Mouse (Mus musculus) liver, embryonic 16.5 days (tissue): ENCODE data around the gene Cox17. TPM values are rescaled to one million over a fixed set of nuclear protein-coding genes. Genes with fewer than 3 reads are reported as not detected.

ENCODE experiments used
- ATAC-seq: fragments of 200-750 bp; cut with Nextera tagmentation; 2 replicates; pipeline ENCODE4 v1.8.0; 2017; ENCODE audit warnings: low read depth, mild to moderate bottlenecking, moderate number of reproducible peaks, moderate library complexity
- H3K27ac ChIP-seq: fragments of 300-500 bp; sonication (generic); 2 replicates; pipeline ENCODE4 v1.5.1; 2014; ENCODE audit warnings: mild to moderate bottlenecking, low read length
- H3K27me3 ChIP-seq: fragments of 300-500 bp; sonication (generic); 2 replicates; pipeline ENCODE4 v1.6.1; 2014; ENCODE audit warnings: low read depth, low read length, mixed read lengths; ENCODE audit not compliant: control insufficient read depth, insufficient read depth
- H3K36me3 ChIP-seq: fragments of 300-500 bp; sonication (generic); 2 replicates; pipeline ENCODE4 v1.6.1; 2014; ENCODE audit warnings: mild to moderate bottlenecking; ENCODE audit not compliant: control insufficient read depth, insufficient read depth
- H3K4me1 ChIP-seq: fragments of 300-500 bp; sonication (generic); 2 replicates; pipeline ENCODE4 v1.6.1; 2014; ENCODE audit warnings: low read depth, low read length, mixed read lengths; ENCODE audit not compliant: control insufficient read depth
- H3K4me2 ChIP-seq: fragments of 300-500 bp; sonication (generic); 2 replicates; pipeline ENCODE4 v1.6.1; 2014; ENCODE audit warnings: low read depth, low read length, mixed read lengths
- H3K4me3 ChIP-seq: fragments of 300-500 bp; sonication (generic); 2 replicates; pipeline ENCODE4 v1.5.1; 2014; ENCODE audit warnings: low read depth, mild to moderate bottlenecking, low read length
- H3K9ac ChIP-seq: fragments of 300-500 bp; sonication (generic); 2 replicates; pipeline ENCODE4 v1.6.1; 2014; ENCODE audit warnings: low read depth, low read length
- H3K9me3 ChIP-seq: fragments of 300-500 bp; sonication (generic); replicated peaks from 2 replicates; pipeline ENCODE4 v1.6.1; 2016; ENCODE audit warnings: low read length; ENCODE audit not compliant: control insufficient read depth
- WGBS: fragments of 180-500 bp; shearing (Covaris S2); extraction: QIAGEN DNeasy Blood & Tissue Kit; methylation state at CpG from one replicate; pipeline ENCODE4 v1.1.7; 2014; ENCODE audit not compliant: insufficient replicate concordance; 5-methylcytosine and 5-hydroxymethylcytosine counted together
- polyA plus RNA-seq: library from polyadenylated mRNA; unstranded; fragments of >200 nt; fragmentation: Nextera tagmentation; extraction: Ambion mirVana; gene quantifications from 2 replicates; pipeline ENCODE4 v1.2.1, GENCODE M21; 2015

Cox17 gene
- polyA plus RNA-seq, 1 experiment from 2014 or later: 209 TPM

- H3K9ac ChIP-seq: no peak overlapping the region
- no peaks in the 10 kb centered on the region for H3K9me3 ChIP-seq
- H3K4me1 ChIP-seq: peaks cover 33% of the 10 kb centered on the region
- no peak overlapping the region for H3K4me3 ChIP-seq
- H3K27me3 ChIP-seq: no peaks in the 10 kb centered on the region
- no peak for ATAC-seq
- H3K36me3 ChIP-seq: no peaks in the 10 kb centered on the region
- WGBS: 85% methylated on average over 10 of the region's 10 CpGs
- no peak overlapping the region for H3K27ac ChIP-seq
- H3K4me2 ChIP-seq: no peak overlapping the region
These were observed 18.6 kb downstream of the Cox17 start for GRCm38 (mm10) chr16:38365390-38365789.

- Histone ChIP-seq H3K4me3 (no peak overlapping the region), H3K9ac (no peak overlapping the region), H3K36me3 (no peaks in the 10 kb centered on the region), H3K27ac (0 out of 2 replicates have a peak overlapping the region, but pooled peaks have one; percentile 12), H3K4me2 (no peak overlapping the region), H3K4me1 (peaks cover 41% of the 10 kb centered on the region), H3K9me3 (no peaks in the 10 kb centered on the region), H3K27me3 (no peaks in the 10 kb centered on the region)
- 65% methylated on average over 4 of the region's 4 CpGs for WGBS
- ATAC-seq: no peak
These were observed 19.4 kb downstream of the Cox17 start for GRCm38 (mm10) chr16:38366231-38366630.

- Histone ChIP-seq H3K4me3 (no peak overlapping the region), H3K27me3 (no peaks in the 10 kb centered on the region), H3K4me2 (0 out of 2 replicates have a peak overlapping the region, but pooled peaks have one; percentile 2), H3K4me1 (peaks cover 33% of the 10 kb centered on the region), H3K36me3 (no peaks in the 10 kb centered on the region), H3K9ac (peak overlapping the region; percentile 3; the same call in 1 of the 2 replicates), H3K27ac (peak overlapping the region; percentile 35; the same call in 1 of the 2 replicates), H3K9me3 (no peaks in the 10 kb centered on the region)
- WGBS: 40% methylated on average over 10 of the region's 10 CpGs
- ATAC-seq: no peak
These were observed 21.5 kb downstream of the Cox17 start for GRCm38 (mm10) chr16:38368336-38368735.

GRCm38 (mm10) chr16:38369000-38369399 is 22.2 kb downstream of the Cox17 start:
- no peaks in the 10 kb centered on the region for H3K27me3 ChIP-seq
- H3K4me3 ChIP-seq: no peak overlapping the region
- H3K36me3 ChIP-seq: no peaks in the 10 kb centered on the region
- 78% methylated on average over 7 of the region's 7 CpGs for WGBS
- peaks cover 39% of the 10 kb centered on the region for H3K4me1 ChIP-seq
- H3K27ac ChIP-seq: no peak overlapping the region
- no peak overlapping the region for H3K4me2 ChIP-seq
- H3K9ac ChIP-seq: no peak overlapping the region
- no peak for ATAC-seq
- no peaks in the 10 kb centered on the region for H3K9me3 ChIP-seq

- no peaks in the 10 kb centered on the region for H3K9me3 ChIP-seq
- H3K4me2 ChIP-seq: no peak overlapping the region
- WGBS: 83% methylated on average over 8 of the region's 8 CpGs
- H3K27me3 ChIP-seq: no peaks in the 10 kb centered on the region
- peaks cover 44% of the 10 kb centered on the region for H3K4me1 ChIP-seq
- ATAC-seq: no peak
- no peaks in the 10 kb centered on the region for H3K36me3 ChIP-seq
- H3K27ac ChIP-seq: no peak overlapping the region
- H3K4me3 ChIP-seq: no peak overlapping the region
- no peak overlapping the region for H3K9ac ChIP-seq
These were observed 22.6 kb downstream of the Cox17 start for GRCm38 (mm10) chr16:38369431-38369830.

GRCm38 (mm10) chr16:38369992-38370484 is 23.2 kb downstream of the Cox17 start:
- H3K9me3 ChIP-seq: no peaks in the 10 kb centered on the region
- H3K4me2 ChIP-seq: no peak overlapping the region
- H3K4me1 ChIP-seq: peaks cover 50% of the 10 kb centered on the region
- 72% methylated on average over 4 of the region's 4 CpGs for WGBS
- H3K27ac ChIP-seq: peak overlapping the region; percentile 98
- no peaks in the 10 kb centered on the region for H3K36me3 ChIP-seq
- H3K27me3 ChIP-seq: no peaks in the 10 kb centered on the region
- H3K4me3 ChIP-seq: no peak overlapping the region
- no peak overlapping the region for H3K9ac ChIP-seq
- ATAC-seq: no peak

- H3K27me3 ChIP-seq: no peaks in the 10 kb centered on the region
- H3K27ac ChIP-seq: peak overlapping the region; percentile 98
- H3K4me1 ChIP-seq: peaks cover 57% of the 10 kb centered on the region
- no peaks in the 10 kb centered on the region for H3K9me3 ChIP-seq
- no peak for ATAC-seq
- H3K4me3 ChIP-seq: peak overlapping the region; percentile 67
- WGBS: 72% methylated on average over 8 of the region's 8 CpGs
- H3K9ac ChIP-seq: peak overlapping the region; percentile 82
- H3K36me3 ChIP-seq: no peaks in the 10 kb centered on the region
- peak overlapping the region; percentile 73 for H3K4me2 ChIP-seq
These were observed 24.0 kb downstream of the Cox17 start for GRCm38 (mm10) chr16:38370633-38371374.

GRCm38 (mm10) chr16:38371705-38372296 is 25.0 kb downstream of the Cox17 start:
- WGBS: 26% methylated on average over 15 of the region's 15 CpGs
- Histone ChIP-seq H3K4me3 (peak overlapping the region; percentile 67), H3K4me1 (peaks cover 64% of the 10 kb centered on the region), H3K27me3 (no peaks in the 10 kb centered on the region), H3K9me3 (no peaks in the 10 kb centered on the region), H3K9ac (peak overlapping the region; percentile 82), H3K36me3 (no peaks in the 10 kb centered on the region), H3K4me2 (peak overlapping the region; percentile 73), H3K27ac (peak overlapping the region; percentile 98)
- peak; percentile 95 for ATAC-seq

GRCm38 (mm10) chr16:38372876-38373275 is 26.1 kb downstream of the Cox17 start:
- peaks cover 67% of the 10 kb centered on the region for H3K4me1 ChIP-seq
- peak overlapping the region; percentile 98 for H3K27ac ChIP-seq
- H3K27me3 ChIP-seq: no peaks in the 10 kb centered on the region
- H3K9me3 ChIP-seq: no peaks in the 10 kb centered on the region
- H3K4me3 ChIP-seq: peak overlapping the region; percentile 67
- ATAC-seq: no peak
- peak overlapping the region; percentile 82 for H3K9ac ChIP-seq
- WGBS: 64% methylated on average over 4 of the region's 4 CpGs
- H3K4me2 ChIP-seq: peak overlapping the region; percentile 73
- peaks cover 4% of the 10 kb centered on the region for H3K36me3 ChIP-seq
